Mouse (Mus musculus): Measurements from ENCODE around the gene Gpr156. TPM values are rescaled to one million over a fixed set of nuclear protein-coding genes. Genes with fewer than 3 reads are reported as not detected.

Gpr156 gene
- polyA plus RNA-seq, 1 experiment from 2014 or later = 7.8 TPM

DNA sequence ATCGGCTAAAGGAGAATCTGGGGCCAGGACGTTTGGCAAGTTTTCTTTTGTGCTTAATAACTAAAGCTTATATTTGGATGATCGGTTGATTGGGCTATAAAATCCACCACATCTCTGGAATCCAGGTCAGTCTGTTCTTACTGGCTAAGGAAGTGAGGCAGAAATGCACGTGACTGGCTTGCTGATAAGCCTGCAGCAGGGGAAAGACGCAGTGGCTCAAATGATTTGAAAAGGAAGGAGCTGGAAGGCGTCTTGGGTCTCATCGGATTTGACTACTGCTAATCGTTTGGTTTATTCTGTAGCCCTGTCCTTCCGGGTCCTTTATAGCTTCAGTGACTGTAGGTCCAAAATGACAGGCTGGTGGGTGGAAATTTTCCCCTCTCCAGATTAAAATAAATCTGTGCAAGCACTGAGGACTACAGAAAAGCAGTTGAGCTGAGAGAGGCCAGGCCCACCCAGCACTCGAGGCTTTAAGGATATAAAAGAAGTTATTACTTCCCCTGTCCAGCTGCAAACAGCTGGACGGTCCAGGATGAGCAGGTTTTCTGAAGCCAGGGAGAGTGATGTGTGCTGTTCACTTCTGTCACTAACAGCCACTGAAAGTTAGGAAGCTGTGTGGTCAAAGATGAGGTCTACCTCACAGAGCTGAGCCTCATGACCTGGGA, 57.7 kb downstream of the Gpr156 start:
- Histone ChIP-seq H3K9me3 (ENCODE audit: control insufficient read depth, low read length) (no peaks in the 10 kb centered on the region), H3K4me2 (ENCODE audit: low read depth) (no peak overlapping the region), H3K27me3 (ENCODE audit: control insufficient read depth, insufficient read depth, low read length) (no peaks in the 10 kb centered on the region), H3K9ac (ENCODE audit: low read length) (no peak overlapping the region), H3K27ac (ENCODE audit: low read depth, low read length) (no peak overlapping the region), H3K4me1 (ENCODE audit: control insufficient read depth, insufficient read depth, low read length) (peaks cover 2% of the 10 kb centered on the region; the same call in 1 of the 2 replicates), H3K36me3 (ENCODE audit: control insufficient read depth, insufficient read depth, low read length) (no peaks in the 10 kb centered on the region), H3K4me3 (ENCODE audit: low read depth, low read length) (no peak overlapping the region)
- ATAC-seq (ENCODE audit: insufficient read depth, low FRiP score, low TSS enrichment) (no peak), DNase-seq (ENCODE audit: low spot score) (no peak)
- 72% methylated on average over 11 of the region's 11 CpGs for WGBS

DNA sequence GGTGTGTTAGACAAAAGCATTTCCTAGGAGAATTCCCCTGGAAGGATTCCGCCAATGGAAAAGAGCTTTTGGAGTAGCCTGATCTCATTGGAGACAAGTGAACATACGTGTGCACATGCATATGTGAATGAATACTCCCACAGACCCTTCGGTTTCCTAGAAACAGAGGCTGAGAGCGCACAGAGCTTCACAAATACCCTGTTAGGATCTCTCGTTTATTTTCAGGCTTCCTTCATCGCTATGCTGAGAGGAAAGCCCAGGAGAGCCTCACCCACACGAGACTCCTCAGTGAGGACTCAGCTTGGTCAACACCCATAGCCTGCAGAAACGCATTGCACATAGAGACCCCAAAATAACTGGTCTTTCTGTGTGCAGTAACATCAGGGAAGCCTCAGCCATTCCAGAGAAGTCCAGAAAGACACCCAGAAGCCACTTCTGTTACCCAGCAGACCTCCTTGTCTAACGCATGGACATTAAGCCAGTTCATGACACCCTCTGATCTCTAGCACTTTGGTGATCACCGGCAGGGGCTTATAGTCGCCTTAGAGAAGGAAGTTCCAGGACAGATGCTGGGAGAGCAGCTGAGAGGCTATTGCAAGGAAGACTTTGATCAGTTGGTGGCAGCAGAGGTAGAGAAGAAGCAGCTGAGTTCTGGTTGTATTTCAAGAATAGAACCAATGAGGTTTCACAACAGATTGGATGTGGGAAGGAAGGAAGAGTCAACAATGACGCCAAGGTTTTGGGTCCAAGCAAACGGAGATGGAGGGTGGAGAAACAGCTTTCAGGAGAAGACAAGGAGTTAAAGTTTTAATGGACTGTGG, 58.4 kb downstream of the Gpr156 start:
- Histone ChIP-seq H3K4me2 (ENCODE audit: low read depth) (no peak overlapping the region), H3K4me3 (ENCODE audit: low read depth, low read length) (no peak overlapping the region), H3K36me3 (ENCODE audit: control insufficient read depth, insufficient read depth, low read length) (no peaks in the 10 kb centered on the region), H3K27me3 (ENCODE audit: control insufficient read depth, insufficient read depth, low read length) (no peaks in the 10 kb centered on the region), H3K4me1 (ENCODE audit: control insufficient read depth, insufficient read depth, low read length) (peaks cover 2% of the 10 kb centered on the region; the same call in 1 of the 2 replicates), H3K9ac (ENCODE audit: low read length) (no peak overlapping the region), H3K9me3 (ENCODE audit: control insufficient read depth, low read length) (no peaks in the 10 kb centered on the region), H3K27ac (ENCODE audit: low read depth, low read length) (no peak overlapping the region)
- ATAC-seq (ENCODE audit: insufficient read depth, low FRiP score, low TSS enrichment) (no peak), DNase-seq (ENCODE audit: low spot score) (no peak)
- WGBS = 70% methylated on average over 13 of the region's 13 CpGs

DNA sequence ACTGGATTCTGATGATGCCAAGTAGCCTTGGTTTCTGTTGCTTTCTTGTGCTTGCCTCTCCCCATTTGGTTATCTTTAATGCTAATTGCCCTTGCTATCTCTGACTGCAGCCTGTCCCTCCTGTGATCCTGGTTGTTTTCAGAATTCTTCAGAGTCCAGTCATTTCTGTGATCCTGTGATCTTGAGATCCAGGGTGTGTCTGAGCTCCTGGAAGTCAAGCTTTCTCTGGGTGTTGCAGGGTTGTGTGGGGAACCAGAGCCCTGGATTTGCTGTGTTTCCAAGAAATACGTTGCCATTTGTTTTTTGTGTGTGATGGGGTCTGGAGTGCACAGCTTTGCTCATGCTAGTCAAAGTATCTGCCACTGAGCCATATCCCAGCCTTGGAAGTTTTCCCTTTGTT, 65.6 kb downstream of the Gpr156 start:
- ATAC-seq (ENCODE audit: insufficient read depth, low FRiP score, low TSS enrichment) = no peak
- Histone ChIP-seq H3K9ac (ENCODE audit: low read length) (no peak overlapping the region), H3K4me3 (ENCODE audit: low read depth, low read length) (no peak overlapping the region), H3K9me3 (ENCODE audit: control insufficient read depth, low read length) (no peaks in the 10 kb centered on the region), H3K36me3 (ENCODE audit: control insufficient read depth, insufficient read depth, low read length) (no peaks in the 10 kb centered on the region), H3K27ac (ENCODE audit: low read depth, low read length) (no peak overlapping the region), H3K4me2 (ENCODE audit: low read depth) (no peak overlapping the region), H3K27me3 (ENCODE audit: control insufficient read depth, insufficient read depth, low read length) (no peaks in the 10 kb centered on the region), H3K4me1 (ENCODE audit: control insufficient read depth, insufficient read depth, low read length) (no peaks in the 10 kb centered on the region)
- DNase-seq (ENCODE audit: low spot score) = no peak
- WGBS = 86% methylated on average over 1 of the region's 1 CpGs

DNA sequence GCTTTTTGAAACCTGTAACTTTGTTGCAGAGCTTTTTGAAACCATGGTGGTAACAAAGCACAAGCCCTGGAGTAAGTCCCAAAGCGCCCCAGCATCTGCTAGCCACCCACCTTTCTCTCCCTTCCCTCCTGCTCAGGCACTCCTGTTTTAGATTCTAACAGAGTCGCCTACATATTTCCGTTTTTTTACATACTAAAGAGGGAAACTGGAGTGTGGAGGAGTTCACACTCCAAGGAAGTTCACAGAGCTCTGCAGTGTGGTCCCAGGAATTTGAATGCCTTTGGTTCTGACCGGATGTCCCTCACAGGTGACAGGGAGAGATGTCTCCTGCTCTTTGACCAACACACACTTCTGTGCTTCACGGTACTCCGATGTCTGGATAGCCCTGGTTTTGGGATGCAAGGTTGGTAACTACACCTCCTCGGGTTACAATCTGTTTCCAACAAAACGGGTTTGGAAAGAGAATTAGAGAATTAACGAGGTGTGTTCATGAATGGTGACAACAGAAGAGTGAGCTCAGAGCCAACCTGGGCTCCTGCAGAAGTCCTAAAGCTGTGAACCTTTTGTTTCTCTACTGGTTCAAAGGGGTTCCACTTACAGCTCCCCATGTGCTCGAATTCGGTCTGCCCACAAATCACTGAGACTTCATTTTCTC, 72.0 kb downstream of the Gpr156 start:
- DNase-seq (ENCODE audit: low spot score) (no peak), ATAC-seq (ENCODE audit: insufficient read depth, low FRiP score, low TSS enrichment) (no peak)
- no peaks in the 10 kb centered on the region for H3K36me3 ChIP-seq (ENCODE audit: control insufficient read depth, insufficient read depth, low read length)
- H3K9me3 ChIP-seq (ENCODE audit: control insufficient read depth, low read length) = no peaks in the 10 kb centered on the region
- no peak overlapping the region for H3K9ac ChIP-seq (ENCODE audit: low read length)
- no peak overlapping the region for H3K4me3 ChIP-seq (ENCODE audit: low read depth, low read length)
- no peak overlapping the region for H3K27ac ChIP-seq (ENCODE audit: low read depth, low read length)
- WGBS = 60% methylated on average over 11 of the region's 11 CpGs
- H3K4me1 ChIP-seq (ENCODE audit: control insufficient read depth, insufficient read depth, low read length) = peaks cover 25% of the 10 kb centered on the region
- H3K27me3 ChIP-seq (ENCODE audit: control insufficient read depth, insufficient read depth, low read length) = no peaks in the 10 kb centered on the region
- H3K4me2 ChIP-seq (ENCODE audit: low read depth) = no peak overlapping the region

DNA sequence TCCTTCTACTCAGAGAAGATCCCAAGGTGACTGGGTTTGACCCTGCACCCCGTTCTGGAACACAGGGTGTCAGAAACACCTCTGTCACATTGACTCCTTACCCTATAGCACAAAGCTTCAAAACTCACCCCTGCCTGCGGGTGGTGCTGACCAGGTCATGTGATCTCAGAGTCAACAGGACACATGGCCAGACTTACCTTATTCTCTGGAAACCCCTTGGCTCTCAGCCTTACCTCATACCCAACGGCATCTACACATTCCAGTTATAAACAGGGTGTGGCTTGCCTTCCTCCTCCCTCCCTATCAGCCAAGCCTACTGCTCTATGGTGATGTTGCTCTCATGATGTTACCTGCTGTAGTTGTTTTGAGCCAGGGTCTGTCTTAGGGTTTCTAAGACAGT, 73.5 kb downstream of the Gpr156 start:
- ATAC-seq (ENCODE audit: insufficient read depth, low FRiP score, low TSS enrichment) (no peak), DNase-seq (ENCODE audit: low spot score) (no peak)
- Histone ChIP-seq H3K4me1 (ENCODE audit: control insufficient read depth, insufficient read depth, low read length) (peaks cover 25% of the 10 kb centered on the region), H3K27me3 (ENCODE audit: control insufficient read depth, insufficient read depth, low read length) (no peaks in the 10 kb centered on the region), H3K36me3 (ENCODE audit: control insufficient read depth, insufficient read depth, low read length) (no peaks in the 10 kb centered on the region), H3K4me2 (ENCODE audit: low read depth) (no peak overlapping the region), H3K27ac (ENCODE audit: low read depth, low read length) (peak overlapping the region; percentile 90), H3K9me3 (ENCODE audit: control insufficient read depth, low read length) (no peaks in the 10 kb centered on the region), H3K4me3 (ENCODE audit: low read depth, low read length) (no peak overlapping the region), H3K9ac (ENCODE audit: low read length) (no peak overlapping the region)
- 80% methylated on average over 3 of the region's 3 CpGs for WGBS

DNA sequence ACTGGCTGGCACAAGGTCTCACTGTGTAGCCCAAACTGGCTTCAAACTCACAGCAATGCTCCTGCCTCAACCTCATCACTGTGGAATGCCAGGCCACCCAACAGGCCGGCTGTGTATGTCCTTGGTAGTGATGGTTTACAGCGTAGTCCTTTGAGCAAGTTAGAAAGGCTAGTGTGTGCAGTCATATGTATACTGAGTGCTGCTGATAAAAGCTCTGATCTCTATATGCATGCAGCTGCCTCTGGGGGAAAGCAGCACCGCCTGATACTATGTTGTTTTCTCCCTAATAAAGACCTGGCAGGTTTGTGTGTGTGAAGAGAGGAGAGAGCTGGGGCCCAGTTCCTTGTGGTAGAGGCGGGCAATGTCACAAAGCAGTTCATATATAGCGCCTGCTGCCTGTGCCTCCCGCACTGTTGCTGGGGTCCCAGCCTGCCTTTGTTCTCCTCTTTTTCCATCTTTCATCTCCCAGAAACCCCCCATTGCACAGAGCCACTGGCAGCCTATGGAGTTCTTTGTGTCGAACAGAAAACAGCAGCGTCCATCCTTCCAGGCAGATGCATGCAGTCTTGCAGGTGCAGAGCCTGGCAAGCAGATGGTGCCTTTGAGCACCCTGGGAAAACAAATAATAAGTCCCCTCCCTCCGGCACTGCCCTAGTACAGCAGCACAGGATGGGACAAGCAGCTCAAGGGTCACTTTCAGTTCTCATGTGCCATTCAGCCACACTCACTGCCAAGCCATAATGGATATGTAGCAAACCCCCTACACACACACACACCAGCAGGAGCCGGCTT, 74.5 kb downstream of the Gpr156 start:
- H3K4me3 ChIP-seq (ENCODE audit: low read depth, low read length) = no peak overlapping the region
- peaks cover 25% of the 10 kb centered on the region for H3K4me1 ChIP-seq (ENCODE audit: control insufficient read depth, insufficient read depth, low read length)
- peak overlapping the region; percentile 24; the same call in 1 of the 2 replicates for H3K9ac ChIP-seq (ENCODE audit: low read length)
- no peaks in the 10 kb centered on the region for H3K27me3 ChIP-seq (ENCODE audit: control insufficient read depth, insufficient read depth, low read length)
- H3K36me3 ChIP-seq (ENCODE audit: control insufficient read depth, insufficient read depth, low read length) = no peaks in the 10 kb centered on the region
- WGBS = 26% methylated on average over 10 of the region's 10 CpGs
- H3K4me2 ChIP-seq (ENCODE audit: low read depth) = no peak overlapping the region
- DNase-seq (ENCODE audit: low spot score) (peak; percentile 77), ATAC-seq (ENCODE audit: insufficient read depth, low FRiP score, low TSS enrichment) (peak; percentile 85)
- no peaks in the 10 kb centered on the region for H3K9me3 ChIP-seq (ENCODE audit: control insufficient read depth, low read length)
- peak overlapping the region; percentile 90 for H3K27ac ChIP-seq (ENCODE audit: low read depth, low read length)

DNA sequence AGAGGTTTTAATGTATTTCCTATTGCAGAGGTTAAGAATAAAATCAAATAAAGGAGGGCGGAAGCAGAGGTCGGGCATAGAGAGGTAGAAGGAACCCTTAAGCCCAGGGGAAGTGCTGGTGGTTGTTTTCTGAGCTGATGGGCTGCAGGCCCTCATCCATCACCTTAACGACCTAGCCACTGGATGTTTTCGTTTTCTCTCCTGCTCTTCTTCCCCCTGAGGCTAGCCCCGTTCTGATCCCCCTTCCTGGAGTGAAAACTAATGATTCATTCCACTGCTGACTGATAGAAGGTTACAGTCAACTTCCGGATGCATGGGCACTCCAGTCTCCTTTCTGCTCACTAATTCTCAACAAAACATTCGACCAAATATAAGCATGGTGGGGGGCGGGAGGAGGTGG, 76.5 kb downstream of the Gpr156 start:
- Histone ChIP-seq H3K27ac (ENCODE audit: low read depth, low read length) (no peak overlapping the region), H3K36me3 (ENCODE audit: control insufficient read depth, insufficient read depth, low read length) (no peaks in the 10 kb centered on the region), H3K27me3 (ENCODE audit: control insufficient read depth, insufficient read depth, low read length) (no peaks in the 10 kb centered on the region), H3K9ac (ENCODE audit: low read length) (no peak overlapping the region), H3K4me1 (ENCODE audit: control insufficient read depth, insufficient read depth, low read length) (peaks cover 25% of the 10 kb centered on the region), H3K4me3 (ENCODE audit: low read depth, low read length) (no peak overlapping the region), H3K9me3 (ENCODE audit: control insufficient read depth, low read length) (no peaks in the 10 kb centered on the region), H3K4me2 (ENCODE audit: low read depth) (no peak overlapping the region)
- no peak for ATAC-seq (ENCODE audit: insufficient read depth, low FRiP score, low TSS enrichment)
- WGBS = 20% methylated on average over 8 of the region's 8 CpGs
- peak; percentile 54 for DNase-seq (ENCODE audit: low spot score)

DNA sequence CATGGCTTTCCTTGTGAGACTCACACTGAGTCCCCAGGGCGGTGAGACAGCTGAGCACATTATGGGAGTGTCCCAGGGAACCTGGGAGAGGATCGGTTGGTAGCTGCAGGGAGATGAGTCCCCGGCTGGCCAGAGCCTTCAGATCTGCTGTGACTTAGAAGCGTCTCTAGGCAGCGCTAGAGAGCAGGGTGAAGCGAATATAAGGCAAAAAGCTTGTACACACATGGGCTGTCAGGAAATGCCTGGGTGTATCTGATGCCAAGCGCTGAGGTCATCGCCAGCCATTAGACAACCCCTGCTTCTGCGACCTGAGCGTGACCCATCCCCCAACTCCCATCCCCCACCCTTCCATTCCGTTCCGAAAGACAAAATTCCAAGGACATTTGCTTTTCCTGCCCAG, 78.4 kb downstream of the Gpr156 start:
- no peaks in the 10 kb centered on the region for H3K9me3 ChIP-seq (ENCODE audit: control insufficient read depth, low read length)
- no peak overlapping the region for H3K27ac ChIP-seq (ENCODE audit: low read depth, low read length)
- no peak overlapping the region for H3K9ac ChIP-seq (ENCODE audit: low read length)
- ATAC-seq (ENCODE audit: insufficient read depth, low FRiP score, low TSS enrichment) (no peak), DNase-seq (ENCODE audit: low spot score) (peak; percentile 75)
- no peak overlapping the region for H3K4me2 ChIP-seq (ENCODE audit: low read depth)
- 16% methylated on average over 12 of the region's 12 CpGs for WGBS
- no peaks in the 10 kb centered on the region for H3K27me3 ChIP-seq (ENCODE audit: control insufficient read depth, insufficient read depth, low read length)
- no peak overlapping the region for H3K4me3 ChIP-seq (ENCODE audit: low read depth, low read length)
- H3K4me1 ChIP-seq (ENCODE audit: control insufficient read depth, insufficient read depth, low read length) = peaks cover 25% of the 10 kb centered on the region
- no peaks in the 10 kb centered on the region for H3K36me3 ChIP-seq (ENCODE audit: control insufficient read depth, insufficient read depth, low read length)
